Mouse (Mus musculus): ENCODE measurements around the gene Ptpn3.

Ptpn3 gene

GRCm38 (mm10) chr4:57236513-57236912 lies 65.1 kb downstream of the Ptpn3 start:
- no peak overlapping the region for H3K4me3 ChIP-seq (replicated peaks; ENCODE audit: low read length)
- peaks cover 79% of the 10 kb centered on the region for H3K36me3 ChIP-seq (ENCODE audit: insufficient read depth, low read length)
- H3K9me3 ChIP-seq (ENCODE audit: low read length): no peaks in the 10 kb centered on the region
- TF ChIP-seq POU5F1 (IDR thresholded peaks at IDR 0.05; ENCODE audit: borderline replicate concordance, low read length) (no peak), NANOG (IDR thresholded peaks at IDR 0.05; ENCODE audit: borderline replicate concordance, low read length) (no peak), CTCF (conservative IDR thresholded peaks at IDR 0.05; ENCODE audit: low read length) (no peak)
- H3K27me3 ChIP-seq (ENCODE audit: insufficient read depth, low read length): no peaks in the 10 kb centered on the region
- peaks cover 44% of the 10 kb centered on the region for H3K4me1 ChIP-seq (replicated peaks; ENCODE audit: low read depth, low read length)

- TF ChIP-seq POU5F1 (IDR thresholded peaks at IDR 0.05; ENCODE audit: borderline replicate concordance, low read length): no peak
- TF ChIP-seq NANOG (IDR thresholded peaks at IDR 0.05; ENCODE audit: borderline replicate concordance, low read length): no peak
- no peak for TF ChIP-seq CTCF (conservative IDR thresholded peaks at IDR 0.05; ENCODE audit: low read length)
- H3K36me3 ChIP-seq (ENCODE audit: insufficient read depth, low read length): peaks cover 80% of the 10 kb centered on the region
- H3K4me1 ChIP-seq (replicated peaks; ENCODE audit: low read depth, low read length): peaks cover 46% of the 10 kb centered on the region
- H3K27me3 ChIP-seq (ENCODE audit: insufficient read depth, low read length): no peaks in the 10 kb centered on the region
- H3K4me3 ChIP-seq (replicated peaks; ENCODE audit: low read length): no peak overlapping the region
- no peaks in the 10 kb centered on the region for H3K9me3 ChIP-seq (ENCODE audit: low read length)
Observed at GRCm38 (mm10) chr4:57235741-57236140, 65.9 kb downstream of the Ptpn3 start.

- Histone ChIP-seq H3K4me3 (replicated peaks; ENCODE audit: low read length) (no peak overlapping the region), H3K36me3 (ENCODE audit: insufficient read depth, low read length) (peaks cover 80% of the 10 kb centered on the region), H3K9me3 (ENCODE audit: low read length) (no peaks in the 10 kb centered on the region), H3K4me1 (replicated peaks; ENCODE audit: low read depth, low read length) (peaks cover 40% of the 10 kb centered on the region), H3K27me3 (ENCODE audit: insufficient read depth, low read length) (no peaks in the 10 kb centered on the region)
- TF ChIP-seq NANOG (IDR thresholded peaks at IDR 0.05; ENCODE audit: borderline replicate concordance, low read length): no peak
- no peak for TF ChIP-seq CTCF (conservative IDR thresholded peaks at IDR 0.05; ENCODE audit: low read length)
- TF ChIP-seq POU5F1 (IDR thresholded peaks at IDR 0.05; ENCODE audit: borderline replicate concordance, low read length): no peak
Observed at GRCm38 (mm10) chr4:57234348-57234747, 67.3 kb downstream of the Ptpn3 start.

- Histone ChIP-seq H3K4me3 (replicated peaks; ENCODE audit: low read length) (peak overlapping the region; percentile 20), H3K9me3 (ENCODE audit: low read length) (no peaks in the 10 kb centered on the region)
- TF ChIP-seq NANOG (IDR thresholded peaks at IDR 0.05; ENCODE audit: borderline replicate concordance, low read length) (no peak), CTCF (conservative IDR thresholded peaks at IDR 0.05; ENCODE audit: low read length) (no peak), POU5F1 (IDR thresholded peaks at IDR 0.05; ENCODE audit: borderline replicate concordance, low read length) (no peak)
Observed at GRCm38 (mm10) chr4:57232439-57232838, 69.2 kb downstream of the Ptpn3 start.

GRCm38 (mm10) chr4:57231323-57231722 lies 70.3 kb downstream of the Ptpn3 start:
- H3K27me3 ChIP-seq (ENCODE audit: insufficient read depth, low read length): no peaks in the 10 kb centered on the region
- H3K4me3 ChIP-seq (replicated peaks; ENCODE audit: low read length): no peak overlapping the region
- H3K36me3 ChIP-seq (ENCODE audit: insufficient read depth, low read length): peaks cover 78% of the 10 kb centered on the region
- TF ChIP-seq POU5F1 (IDR thresholded peaks at IDR 0.05; ENCODE audit: borderline replicate concordance, low read length) (no peak), CTCF (conservative IDR thresholded peaks at IDR 0.05; ENCODE audit: low read length) (no peak), NANOG (IDR thresholded peaks at IDR 0.05; ENCODE audit: borderline replicate concordance, low read length) (no peak)
- H3K4me1 ChIP-seq (replicated peaks; ENCODE audit: low read depth, low read length): peaks cover 41% of the 10 kb centered on the region
- no peaks in the 10 kb centered on the region for H3K9me3 ChIP-seq (ENCODE audit: low read length)

More at GRCm38 (mm10) chr4:57232439-57232838, 69.2 kb downstream of the Ptpn3 start:
- Histone ChIP-seq H3K27me3 (ENCODE audit: insufficient read depth, low read length) (no peaks in the 10 kb centered on the region), H3K4me1 (replicated peaks; ENCODE audit: low read depth, low read length) (peaks cover 41% of the 10 kb centered on the region), H3K36me3 (ENCODE audit: insufficient read depth, low read length) (peaks cover 79% of the 10 kb centered on the region)

GRCm38 (mm10) chr4:57230341-57230740 lies 71.3 kb downstream of the Ptpn3 start:
- Histone ChIP-seq H3K4me3 (replicated peaks; ENCODE audit: low read length) (no peak overlapping the region), H3K9me3 (ENCODE audit: low read length) (no peaks in the 10 kb centered on the region), H3K36me3 (ENCODE audit: insufficient read depth, low read length) (peaks cover 81% of the 10 kb centered on the region), H3K27me3 (ENCODE audit: insufficient read depth, low read length) (no peaks in the 10 kb centered on the region), H3K4me1 (replicated peaks; ENCODE audit: low read depth, low read length) (peaks cover 36% of the 10 kb centered on the region)
- TF ChIP-seq CTCF (conservative IDR thresholded peaks at IDR 0.05; ENCODE audit: low read length): no peak
- no peak for TF ChIP-seq NANOG (IDR thresholded peaks at IDR 0.05; ENCODE audit: borderline replicate concordance, low read length)
- no peak for TF ChIP-seq POU5F1 (IDR thresholded peaks at IDR 0.05; ENCODE audit: borderline replicate concordance, low read length)

- Histone ChIP-seq H3K4me1 (replicated peaks; ENCODE audit: low read depth, low read length) (peaks cover 36% of the 10 kb centered on the region), H3K27me3 (ENCODE audit: insufficient read depth, low read length) (no peaks in the 10 kb centered on the region), H3K9me3 (ENCODE audit: low read length) (no peaks in the 10 kb centered on the region), H3K36me3 (ENCODE audit: insufficient read depth, low read length) (peaks cover 80% of the 10 kb centered on the region), H3K4me3 (replicated peaks; ENCODE audit: low read length) (no peak overlapping the region)
- TF ChIP-seq CTCF (conservative IDR thresholded peaks at IDR 0.05; ENCODE audit: low read length) (no peak), POU5F1 (IDR thresholded peaks at IDR 0.05; ENCODE audit: borderline replicate concordance, low read length) (no peak), NANOG (IDR thresholded peaks at IDR 0.05; ENCODE audit: borderline replicate concordance, low read length) (no peak)
Observed at GRCm38 (mm10) chr4:57228601-57229520, 72.8 kb downstream of the Ptpn3 start.

GRCm38 (mm10) chr4:57224776-57225175 lies 76.9 kb downstream of the Ptpn3 start:
- Histone ChIP-seq H3K27me3 (ENCODE audit: insufficient read depth, low read length) (no peaks in the 10 kb centered on the region), H3K9me3 (ENCODE audit: low read length) (no peaks in the 10 kb centered on the region), H3K36me3 (ENCODE audit: insufficient read depth, low read length) (peaks cover 85% of the 10 kb centered on the region), H3K4me1 (replicated peaks; ENCODE audit: low read depth, low read length) (peaks cover 9% of the 10 kb centered on the region), H3K4me3 (replicated peaks; ENCODE audit: low read length) (no peak overlapping the region)
- TF ChIP-seq NANOG (IDR thresholded peaks at IDR 0.05; ENCODE audit: borderline replicate concordance, low read length) (no peak), CTCF (conservative IDR thresholded peaks at IDR 0.05; ENCODE audit: low read length) (peak; percentile 6; the same call in 1 of the 2 replicates), POU5F1 (IDR thresholded peaks at IDR 0.05; ENCODE audit: borderline replicate concordance, low read length) (no peak)

Data from E14TG2a.4 (cell line).